Mouse (Mus musculus) limb, embryonic 14.5 days (tissue): ENCODE measurements at regions not wholly inside any gene's neighbourhood (a gene's known extent, or its start where the extent isn't known, plus 50 kb on each side); places are given as distances from the start of the nearest gene placed in this dataset.
A peak's percentile ranks its signal among the peaks of the same experiment; 100 is the strongest.

Source experiments
- ATAC-seq: fragments of 200-750 bp; cut with Nextera tagmentation; 2 replicates; pipeline ENCODE4 v1.8.0; 2017; ENCODE audit warnings: low read depth, moderate number of reproducible peaks, moderate TSS enrichment; ENCODE audit not compliant: low FRiP score
- DNase-seq: peaks from one replicate; pipeline ENCODE4 v3.0.0-alpha.2; 2015; ENCODE audit warnings: low spot score
- H3K27ac ChIP-seq: fragments of 300-500 bp; sonication (generic); replicated peaks from 2 replicates; pipeline ENCODE4 v1.5.1; 2014; ENCODE audit warnings: low read depth, mild to moderate bottlenecking, low read length, moderate library complexity, mixed read lengths
- H3K27me3 ChIP-seq: fragments of 300-500 bp; sonication (generic); 2 replicates; pipeline ENCODE4 v1.6.1; 2014; ENCODE audit warnings: low read length, mixed read lengths; ENCODE audit not compliant: control insufficient read depth, insufficient read depth
- H3K36me3 ChIP-seq: fragments of 300-500 bp; sonication (generic); 2 replicates; pipeline ENCODE4 v1.6.1; 2014; ENCODE audit warnings: mild to moderate bottlenecking, low read length, moderate library complexity, mixed read lengths; ENCODE audit not compliant: control insufficient read depth, insufficient read depth
- H3K4me1 ChIP-seq: fragments of 300-500 bp; sonication (generic); 2 replicates; pipeline ENCODE4 v1.6.1; 2014; ENCODE audit warnings: antibody characterized with exemption, low read length, mixed read lengths; ENCODE audit not compliant: control insufficient read depth, insufficient read depth
- H3K4me2 ChIP-seq: fragments of 300-500 bp; sonication (generic); replicated peaks from 2 replicates; pipeline ENCODE4 v1.6.1; 2014; ENCODE audit warnings: low read depth, mild to moderate bottlenecking, low read length, moderate library complexity; ENCODE audit not compliant: severe bottlenecking
- H3K4me3 ChIP-seq: fragments of 300-500 bp; sonication (generic); replicated peaks from 2 replicates; pipeline ENCODE4 v1.5.1; 2014; ENCODE audit warnings: low read length
- H3K9ac ChIP-seq: fragments of 300-500 bp; sonication (generic); 2 replicates; pipeline ENCODE4 v1.6.1; 2014; ENCODE audit warnings: mild to moderate bottlenecking, low read depth, low read length, moderate library complexity; ENCODE audit not compliant: severe bottlenecking
- H3K9me3 ChIP-seq: fragments of 300-500 bp; sonication (generic); 2 replicates; pipeline ENCODE4 v1.6.1; 2016; ENCODE audit warnings: low read length; ENCODE audit not compliant: control insufficient read depth
- POLR2A ChIP-seq: fragments of 200-500 bp; IDR thresholded peaks from 2 replicates; pipeline ENCODE4 v1.8.0; 2012; ENCODE audit warnings: inconsistent platforms, mild to moderate bottlenecking, moderate library complexity, borderline replicate concordance; ENCODE audit not compliant: insufficient read depth, insufficient read length; ENCODE audit errors: extremely low read depth
- WGBS: fragments of 180-500 bp; shearing (Covaris S2); extraction: QIAGEN DNeasy Blood & Tissue Kit; methylation state at CpG from one replicate; pipeline ENCODE4 v1.1.7; 2014; 5-methylcytosine and 5-hydroxymethylcytosine counted together

GRCm38 (mm10) chr14:90488301-90488700 is 2017.1 kb upstream of the Pcdh20 start:
- DNase-seq (no peak), ATAC-seq (no peak)
- Histone ChIP-seq H3K27me3 (no peaks in the 10 kb centered on the region), H3K9me3 (no peaks in the 10 kb centered on the region), H3K4me2 (no peak overlapping the region), H3K9ac (no peak overlapping the region), H3K4me3 (no peak overlapping the region), H3K4me1 (no peaks in the 10 kb centered on the region), H3K27ac (no peak overlapping the region), H3K36me3 (no peaks in the 10 kb centered on the region)
- 66% methylated on average over 2 of the region's 2 CpGs for WGBS
- no peak for TF ChIP-seq POLR2A

DNA sequence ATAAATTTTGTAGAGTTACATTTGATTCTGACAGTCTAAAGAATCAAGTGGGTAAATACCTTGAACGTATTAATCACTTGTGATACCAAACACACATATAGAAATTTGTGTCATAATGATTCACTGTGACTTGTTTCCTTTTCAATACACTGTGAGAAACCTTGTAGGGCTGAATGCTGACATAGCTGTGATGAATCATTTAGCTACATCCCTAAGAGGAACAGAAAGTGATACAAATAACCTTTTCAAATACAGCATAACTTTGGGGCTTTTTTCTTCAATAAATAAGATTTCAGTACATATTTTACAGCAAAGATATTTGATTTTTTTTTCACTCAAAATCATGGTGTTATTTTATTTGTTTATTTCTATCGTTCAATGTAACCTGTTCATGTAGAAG is 1976.8 kb upstream of the Pcdh20 start:
- ATAC-seq, result no peak
- 76% methylated on average over 2 of the region's 2 CpGs for WGBS
- DNase-seq, result no peak
- H3K4me2 ChIP-seq, result no peak overlapping the region
- no peaks in the 10 kb centered on the region for H3K27me3 ChIP-seq
- no peak overlapping the region for H3K27ac ChIP-seq
- no peak overlapping the region for H3K4me3 ChIP-seq
- H3K9me3 ChIP-seq, result no peaks in the 10 kb centered on the region
- H3K9ac ChIP-seq, result no peak overlapping the region
- no peak for TF ChIP-seq POLR2A
- no peaks in the 10 kb centered on the region for H3K36me3 ChIP-seq
- H3K4me1 ChIP-seq, result no peaks in the 10 kb centered on the region

GRCm38 (mm10) chr14:90432874-90433543 is 1961.8 kb upstream of the Pcdh20 start:
- H3K9me3 ChIP-seq, result no peaks in the 10 kb centered on the region
- H3K27me3 ChIP-seq, result no peaks in the 10 kb centered on the region
- no peak overlapping the region for H3K27ac ChIP-seq
- no peak overlapping the region for H3K9ac ChIP-seq
- no peak for TF ChIP-seq POLR2A
- H3K36me3 ChIP-seq, result no peaks in the 10 kb centered on the region
- DNase-seq (peak; percentile 86), ATAC-seq (peak; percentile 50)
- WGBS, result 44% methylated on average over 7 of the region's 7 CpGs
- no peak overlapping the region for H3K4me2 ChIP-seq
- H3K4me3 ChIP-seq, result no peak overlapping the region
- H3K4me1 ChIP-seq, result no peaks in the 10 kb centered on the region

DNA sequence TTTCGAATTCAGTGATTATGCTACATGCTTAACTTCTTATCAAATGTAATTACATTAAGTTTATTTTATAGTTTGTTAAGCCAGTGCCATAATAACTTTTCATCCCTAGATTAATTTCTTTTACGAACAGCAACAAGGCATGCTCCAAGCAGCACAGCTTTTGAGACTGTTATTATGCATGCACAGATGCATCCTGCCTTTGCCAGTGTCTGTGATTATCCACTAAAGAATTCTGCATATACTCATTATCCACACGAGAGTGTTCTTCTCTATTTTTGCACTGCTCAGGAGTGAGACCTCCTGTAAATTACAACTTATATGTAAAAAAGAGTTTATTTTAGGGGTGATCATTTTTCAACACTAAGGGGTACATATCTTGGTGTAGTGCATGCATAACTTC is 1941.5 kb upstream of the Pcdh20 start:
- WGBS, result 55% methylated on average over 3 of the region's 3 CpGs
- H3K9ac ChIP-seq, result no peak overlapping the region
- no peaks in the 10 kb centered on the region for H3K27me3 ChIP-seq
- H3K36me3 ChIP-seq, result no peaks in the 10 kb centered on the region
- no peak overlapping the region for H3K4me3 ChIP-seq
- H3K4me2 ChIP-seq, result no peak overlapping the region
- DNase-seq, result no peak
- no peak for ATAC-seq
- H3K27ac ChIP-seq, result no peak overlapping the region
- TF ChIP-seq POLR2A, result no peak
- no peaks in the 10 kb centered on the region for H3K9me3 ChIP-seq
- no peaks in the 10 kb centered on the region for H3K4me1 ChIP-seq

DNA sequence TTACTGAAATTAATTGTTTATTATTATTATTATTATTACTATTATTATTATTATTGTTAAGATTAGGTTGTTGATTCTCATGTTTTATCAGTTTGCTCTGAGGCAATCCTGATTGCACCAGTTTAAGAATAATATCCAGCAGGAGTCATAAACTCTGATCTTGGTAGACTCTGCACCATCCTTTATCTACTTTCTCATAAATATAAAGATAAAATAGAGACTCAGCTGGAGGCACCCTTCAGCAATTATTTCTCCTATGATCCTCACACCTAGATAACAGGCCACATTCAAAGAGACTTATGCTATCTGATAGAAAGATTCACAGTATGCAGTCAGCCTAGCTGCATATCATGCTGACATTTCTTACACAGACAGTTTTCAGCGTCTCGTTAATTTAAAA is 1935.2 kb upstream of the Pcdh20 start:
- Histone ChIP-seq H3K9ac (no peak overlapping the region), H3K4me2 (no peak overlapping the region), H3K4me3 (no peak overlapping the region), H3K27ac (no peak overlapping the region), H3K36me3 (no peaks in the 10 kb centered on the region), H3K9me3 (no peaks in the 10 kb centered on the region), H3K27me3 (no peaks in the 10 kb centered on the region), H3K4me1 (no peaks in the 10 kb centered on the region)
- 81% methylated on average over 2 of the region's 2 CpGs for WGBS
- TF ChIP-seq POLR2A, result no peak
- ATAC-seq (no peak), DNase-seq (no peak)

- WGBS, result 81% methylated on average over 1 of the region's 1 CpGs
- H3K4me3 ChIP-seq, result no peak overlapping the region
- H3K4me2 ChIP-seq, result no peak overlapping the region
- no peak overlapping the region for H3K9ac ChIP-seq
- H3K9me3 ChIP-seq, result no peaks in the 10 kb centered on the region
- no peaks in the 10 kb centered on the region for H3K36me3 ChIP-seq
- DNase-seq (no peak), ATAC-seq (no peak)
- H3K27ac ChIP-seq, result no peak overlapping the region
- H3K27me3 ChIP-seq, result no peaks in the 10 kb centered on the region
- TF ChIP-seq POLR2A, result no peak
- no peaks in the 10 kb centered on the region for H3K4me1 ChIP-seq
Observed at GRCm38 (mm10) chr14:90405476-90405875, 1934.3 kb upstream of the Pcdh20 start.
